Mouse (Mus musculus): ENCODE measurements around the gene Nrbp1. TPM values are rescaled to one million over a fixed set of nuclear protein-coding genes. Genes with fewer than 3 reads are reported as not detected.

Nrbp1 gene
- polyA plus RNA-seq, 1 experiment = 105 TPM

DNA sequence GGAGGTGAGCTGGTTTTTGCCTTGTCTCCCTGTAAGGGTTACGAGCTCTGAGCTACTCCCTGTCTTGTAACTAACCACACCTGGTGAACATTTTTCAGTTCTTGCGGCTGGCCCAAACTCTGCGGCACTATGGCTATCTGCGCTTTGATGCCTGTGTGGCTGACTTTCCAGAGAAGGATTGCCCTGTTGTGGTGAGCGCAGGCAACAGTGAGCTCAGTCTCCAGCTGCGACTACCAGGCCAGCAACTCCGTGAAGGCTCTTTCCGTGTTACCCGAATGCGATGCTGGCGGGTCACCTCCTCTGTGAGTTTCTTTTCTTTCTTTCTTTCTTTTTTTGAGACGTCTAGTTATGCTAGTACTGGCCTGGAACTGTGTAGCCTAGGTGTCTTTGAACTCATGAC lies 43.6 kb upstream of the Nrbp1 start:
- Histone ChIP-seq H3K4me1 (ENCODE audit: control insufficient read depth, insufficient read depth, low read length) (peaks cover 2% of the 10 kb centered on the region; the same call in 1 of the 2 replicates), H3K27ac (ENCODE audit: insufficient read depth, low read length) (no peak overlapping the region), H3K4me3 (ENCODE audit: insufficient read depth, low read length) (no peak overlapping the region)
- TF ChIP-seq CTCF (IDR thresholded peaks at IDR 0.05; ENCODE audit: extremely low read depth, insufficient read depth, low read length) (no peak), POLR2A (IDR thresholded peaks at IDR 0.05; ENCODE audit: extremely low read depth, insufficient read depth, low read length) (no peak)

DNA sequence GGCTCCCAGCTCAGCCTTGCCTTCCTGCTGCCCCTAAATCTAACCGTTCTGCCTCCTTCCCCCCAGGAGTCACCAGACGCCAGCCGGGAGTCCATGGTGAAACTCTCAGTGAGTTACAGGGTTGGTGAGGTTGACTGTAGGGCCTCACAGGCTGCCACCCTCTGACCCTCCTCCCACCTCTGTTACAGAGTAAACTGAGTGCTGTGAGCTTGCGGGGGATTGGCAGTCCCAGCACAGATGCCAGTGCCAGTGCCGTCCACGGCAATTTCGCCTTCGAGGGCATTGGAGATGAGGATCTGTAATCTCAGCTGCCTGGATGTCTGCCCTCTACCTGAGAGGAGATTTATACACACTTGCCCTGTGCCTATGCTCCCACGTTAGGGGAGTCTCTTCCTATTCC lies 42.5 kb upstream of the Nrbp1 start:
- Histone ChIP-seq H3K27ac (ENCODE audit: insufficient read depth, low read length) (no peak overlapping the region), H3K4me1 (ENCODE audit: control insufficient read depth, insufficient read depth, low read length) (peaks cover 2% of the 10 kb centered on the region; the same call in 1 of the 2 replicates), H3K4me3 (ENCODE audit: insufficient read depth, low read length) (no peak overlapping the region)
- TF ChIP-seq CTCF (IDR thresholded peaks at IDR 0.05; ENCODE audit: extremely low read depth, insufficient read depth, low read length) = no peak
- peak; percentile 5; the same call in 1 of the 2 replicates for TF ChIP-seq POLR2A (IDR thresholded peaks at IDR 0.05; ENCODE audit: extremely low read depth, insufficient read depth, low read length)

DNA sequence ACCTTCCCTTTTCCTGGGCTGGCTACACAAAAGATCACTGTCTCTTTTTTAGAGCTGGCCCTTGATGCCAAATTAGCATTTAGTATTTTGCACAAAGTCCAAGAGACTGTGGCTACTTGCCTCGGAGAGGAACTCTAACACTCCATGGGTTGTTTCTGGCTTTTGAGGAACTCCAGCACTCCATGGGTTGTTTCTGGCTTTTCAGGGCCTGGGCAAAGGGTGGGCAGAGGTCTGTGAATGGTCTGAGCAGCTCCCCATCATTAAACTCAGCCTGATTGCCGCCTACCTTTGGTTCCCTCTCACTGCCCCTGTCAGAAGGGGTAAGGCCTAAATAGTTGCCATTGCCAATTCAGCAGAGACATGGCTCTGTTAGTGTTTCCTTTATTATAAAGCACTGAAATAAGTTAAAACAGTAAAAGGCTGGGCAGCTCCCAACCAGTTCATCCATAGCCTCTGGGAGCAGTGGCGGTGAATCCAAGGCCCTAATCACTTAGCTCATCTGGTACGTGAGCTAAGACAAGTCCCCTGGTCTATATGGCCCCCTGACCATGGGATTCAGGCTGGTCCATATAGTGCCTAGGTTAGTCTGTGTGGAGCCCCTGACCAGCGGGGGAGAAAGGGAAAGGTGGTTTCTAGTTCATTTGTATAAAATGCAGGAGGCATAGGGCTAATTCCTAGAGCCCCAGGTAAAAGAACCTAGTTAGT lies 41.9 kb upstream of the Nrbp1 start:
- Histone ChIP-seq H3K4me3 (ENCODE audit: insufficient read depth, low read length) (no peak overlapping the region), H3K27ac (ENCODE audit: insufficient read depth, low read length) (no peak overlapping the region), H3K4me1 (ENCODE audit: control insufficient read depth, insufficient read depth, low read length) (peaks cover 2% of the 10 kb centered on the region; the same call in 1 of the 2 replicates)
- peak; percentile 43; the same call in 1 of the 2 replicates for TF ChIP-seq POLR2A (IDR thresholded peaks at IDR 0.05; ENCODE audit: extremely low read depth, insufficient read depth, low read length)
- TF ChIP-seq CTCF (IDR thresholded peaks at IDR 0.05; ENCODE audit: extremely low read depth, insufficient read depth, low read length) = no peak

DNA sequence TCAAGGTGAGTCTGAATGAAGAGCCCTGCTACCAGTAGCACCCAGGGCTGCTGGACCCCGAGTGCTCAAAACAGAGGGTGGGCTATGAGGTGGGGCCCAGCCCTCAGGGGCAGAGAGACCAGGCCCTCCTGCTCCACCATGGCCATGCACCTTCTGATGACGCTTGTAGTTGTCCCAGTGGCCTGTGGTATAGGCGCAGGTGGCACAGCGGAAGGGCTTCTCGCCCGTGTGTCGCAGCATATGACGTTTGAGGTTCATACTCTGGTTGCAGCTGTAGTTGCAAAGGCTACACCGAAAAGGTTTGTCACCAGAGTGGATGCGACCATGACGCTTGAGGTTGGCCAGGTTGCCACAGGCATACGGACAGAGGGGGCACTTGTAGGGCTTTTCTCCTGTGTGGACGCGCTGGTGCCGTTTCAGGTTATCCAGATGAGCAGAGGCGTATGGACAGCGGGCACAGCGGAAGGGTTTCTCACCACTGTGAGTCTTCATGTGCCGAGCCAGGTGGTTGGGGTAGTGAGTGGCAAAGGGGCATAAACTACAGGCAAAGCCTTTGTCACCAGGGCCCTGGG lies 41.3 kb upstream of the Nrbp1 start:
- Histone ChIP-seq H3K4me3 (ENCODE audit: insufficient read depth, low read length) (no peak overlapping the region), H3K27ac (ENCODE audit: insufficient read depth, low read length) (no peak overlapping the region), H3K4me1 (ENCODE audit: control insufficient read depth, insufficient read depth, low read length) (no peaks in the 10 kb centered on the region)
- no peak for TF ChIP-seq CTCF (IDR thresholded peaks at IDR 0.05; ENCODE audit: extremely low read depth, insufficient read depth, low read length)
- TF ChIP-seq POLR2A (IDR thresholded peaks at IDR 0.05; ENCODE audit: extremely low read depth, insufficient read depth, low read length) = no peak; the same call in 1 of the 2 replicates

DNA sequence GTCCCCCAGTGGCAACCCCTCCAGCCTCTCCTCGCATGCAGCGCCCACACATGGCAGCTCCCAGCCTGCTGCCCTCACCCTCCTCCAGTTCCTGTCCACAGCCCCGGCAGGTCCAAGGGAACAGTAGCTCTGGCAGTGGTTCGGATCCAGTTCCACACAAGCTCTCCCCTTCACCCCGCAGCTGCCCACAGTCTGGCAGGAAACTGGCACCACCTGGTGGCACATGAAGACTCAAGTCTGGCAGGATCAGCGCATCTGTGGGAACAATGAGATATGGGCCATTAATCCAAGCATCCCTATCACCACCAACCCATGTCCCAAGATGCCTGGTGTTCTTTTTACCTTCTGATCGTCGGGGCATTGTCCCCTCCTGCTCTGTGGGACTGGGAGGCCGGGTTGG lies 40.8 kb upstream of the Nrbp1 start:
- Histone ChIP-seq H3K4me3 (ENCODE audit: insufficient read depth, low read length) (no peak overlapping the region), H3K27ac (ENCODE audit: insufficient read depth, low read length) (no peak overlapping the region), H3K4me1 (ENCODE audit: control insufficient read depth, insufficient read depth, low read length) (no peaks in the 10 kb centered on the region)
- TF ChIP-seq CTCF (IDR thresholded peaks at IDR 0.05; ENCODE audit: extremely low read depth, insufficient read depth, low read length) (0 out of 2 replicates have a peak, but pooled peaks have one; percentile 15), POLR2A (IDR thresholded peaks at IDR 0.05; ENCODE audit: extremely low read depth, insufficient read depth, low read length) (peak; percentile 51; the same call in 1 of the 2 replicates)

- H3K4me3 ChIP-seq (ENCODE audit: insufficient read depth, low read length) = no peak overlapping the region
- H3K27ac ChIP-seq (ENCODE audit: insufficient read depth, low read length) = no peak overlapping the region
- no peak for TF ChIP-seq POLR2A (IDR thresholded peaks at IDR 0.05; ENCODE audit: extremely low read depth, insufficient read depth, low read length)
- no peak for TF ChIP-seq CTCF (IDR thresholded peaks at IDR 0.05; ENCODE audit: extremely low read depth, insufficient read depth, low read length)
- H3K4me1 ChIP-seq (ENCODE audit: control insufficient read depth, insufficient read depth, low read length) = no peaks in the 10 kb centered on the region
These were observed 40.3 kb upstream of the Nrbp1 start for GRCm38 (mm10) chr5:31200327-31200768.

DNA sequence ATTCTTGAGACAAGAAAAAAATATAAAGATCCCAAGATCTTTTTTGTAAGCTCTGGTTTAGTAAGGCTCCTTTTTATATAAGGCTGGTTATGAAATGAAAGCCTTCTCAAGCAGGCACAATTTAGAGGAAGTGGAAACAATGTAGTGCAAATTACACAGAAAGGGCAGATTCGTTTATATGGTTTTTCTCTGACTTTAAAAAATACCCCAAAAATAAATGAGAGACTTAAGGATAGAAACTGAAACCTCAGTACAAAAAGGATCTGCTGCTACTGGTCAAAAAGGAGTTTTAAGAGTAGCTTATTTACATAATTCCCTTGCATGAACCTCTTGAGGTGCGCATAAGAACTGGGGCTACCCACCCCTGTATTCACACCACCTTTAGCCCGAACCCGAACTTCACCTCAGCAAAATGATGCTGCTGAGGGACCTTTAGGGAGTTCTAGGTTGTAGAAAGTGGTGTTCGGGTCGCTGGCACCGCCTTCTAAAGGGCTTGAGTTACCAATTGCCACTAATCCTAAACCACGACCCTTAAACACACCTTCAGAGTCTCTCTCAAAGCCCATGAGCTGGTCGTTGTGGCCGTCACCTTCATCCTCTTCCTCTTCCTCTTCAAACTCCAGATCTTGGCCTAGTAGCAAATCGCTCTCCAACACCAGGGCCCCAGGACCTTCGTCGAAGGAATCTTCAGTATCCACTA lies 39.5 kb upstream of the Nrbp1 start:
- H3K4me1 ChIP-seq (ENCODE audit: control insufficient read depth, insufficient read depth, low read length) = no peaks in the 10 kb centered on the region
- TF ChIP-seq CTCF (IDR thresholded peaks at IDR 0.05; ENCODE audit: extremely low read depth, insufficient read depth, low read length) = no peak
- TF ChIP-seq POLR2A (IDR thresholded peaks at IDR 0.05; ENCODE audit: extremely low read depth, insufficient read depth, low read length) = no peak
- peak overlapping the region; percentile 69 for H3K4me3 ChIP-seq (ENCODE audit: insufficient read depth, low read length)
- peak overlapping the region; percentile 59 for H3K27ac ChIP-seq (ENCODE audit: insufficient read depth, low read length)

GRCm38 (mm10) chr5:31201742-31202590 lies 38.7 kb upstream of the Nrbp1 start, which contains the start of gene Zfp513:
Zfp513 (minus strand) TSS chr5:31202303.
- TF ChIP-seq POLR2A (IDR thresholded peaks at IDR 0.05; ENCODE audit: extremely low read depth, insufficient read depth, low read length) = peak; percentile 90
- no peak for TF ChIP-seq CTCF (IDR thresholded peaks at IDR 0.05; ENCODE audit: extremely low read depth, insufficient read depth, low read length)
- Histone ChIP-seq H3K27ac (ENCODE audit: insufficient read depth, low read length) (peak within 1 kb of the TSS; percentile 59), H3K4me3 (ENCODE audit: insufficient read depth, low read length) (peak within 1 kb of the TSS; percentile 69), H3K4me1 (ENCODE audit: control insufficient read depth, insufficient read depth, low read length) (no peaks in the 10 kb centered on the region)

- H3K27ac ChIP-seq (ENCODE audit: insufficient read depth, low read length) = no peak overlapping the region
- no peaks in the 10 kb centered on the region for H3K4me1 ChIP-seq (ENCODE audit: control insufficient read depth, insufficient read depth, low read length)
- H3K4me3 ChIP-seq (ENCODE audit: insufficient read depth, low read length) = no peak overlapping the region; the same call in 1 of the 2 replicates
- TF ChIP-seq CTCF (IDR thresholded peaks at IDR 0.05; ENCODE audit: extremely low read depth, insufficient read depth, low read length) = no peak
- TF ChIP-seq POLR2A (IDR thresholded peaks at IDR 0.05; ENCODE audit: extremely low read depth, insufficient read depth, low read length) = no peak
These were observed 37.7 kb upstream of the Nrbp1 start for GRCm38 (mm10) chr5:31202933-31203332.
